Mouse (Mus musculus): Measurements from ENCODE around the gene Shroom4.

GRCm38 (mm10) chrX:6415412-6415811 lies 15.8 kb downstream of the Shroom4 start:
- no peak for TF ChIP-seq CTCF (IDR thresholded peaks at IDR 0.05; ENCODE audit: borderline replicate concordance, insufficient read depth, low read depth, low read length)
- no peak for TF ChIP-seq POLR2A (IDR thresholded peaks at IDR 0.05; ENCODE audit: borderline replicate concordance, insufficient read depth, low read length)

All from cerebellum, adult 2 months (tissue).